Mouse (Mus musculus) heart, postnatal 0 days (tissue): Measurements from ENCODE around the gene Cmas.
A peak's percentile ranks its signal among the peaks of the same experiment; 100 is the strongest.

Source experiments
- CTCF ChIP-seq: IDR thresholded peaks from 2 replicates; pipeline ENCODE4 v1.5.1; 2016; ENCODE audit warnings: antibody characterized with exemption, control low read depth, low read depth
- EP300 ChIP-seq: IDR thresholded peaks from 2 replicates; pipeline ENCODE4 v1.6.1; 2016; ENCODE audit warnings: antibody characterized with exemption, low read depth

GRCm38 (mm10) chr6:142757334-142757965, 964 bp downstream of the Cmas start:
- TF ChIP-seq CTCF (no peak), EP300 (peak; percentile 67; the same call in 1 of the 2 replicates)
